Mouse (Mus musculus) left cerebral cortex, postnatal 25 days (tissue): ENCODE measurements at regions not wholly inside any gene's neighbourhood (a gene's known extent, or its start where the extent isn't known, plus 50 kb on each side); places are given as distances from the start of the nearest gene placed in this dataset.

Experiments used
- DNase-seq, 2 experiments: peaks; one replicate each; pipeline ENCODE4 v3.0.0; 2022; ENCODE audit warnings: low spot score in 2 of 2, mixed read lengths in 1 of 2
- intact Hi-C: fragments of 180-260 bp; cut with DNase I; formaldehyde crosslinking; loops from one replicate; pipeline ENCODE4 v1.15.1; 2025

GRCm38 (mm10) chr9:61694206-61694605 lies 220.1 kb downstream of the Rplp1 start:
- DNase-seq, result peak in 1 of 2 experiments; percentile 20
- intact Hi-C loops, result loop anchor here (5.0 to 10.0 kb wide), 4 partner anchors 322 to 799 kb away; partner anchors contain the start of gene Tle3

- intact Hi-C loops, result loop anchor here (5.0 to 10.0 kb wide), 4 partner anchors 318 to 796 kb away; partner anchors contain the start of gene Tle3
- no peak for DNase-seq
Observed at GRCm38 (mm10) chr9:61690786-61691185, 223.6 kb downstream of the Rplp1 start.

GRCm38 (mm10) chr9:61689939-61690338 lies 224.4 kb downstream of the Rplp1 start:
- peak in 1 of 2 experiments; percentile 68 for DNase-seq
- intact Hi-C loops, result loop anchor here (5.0 to 10.0 kb wide), 4 partner anchors 318 to 795 kb away; partner anchors contain the start of gene Tle3

GRCm38 (mm10) chr9:61689516-61689915 lies 224.8 kb downstream of the Rplp1 start:
- no peak for DNase-seq
- intact Hi-C loops, result no loop called here

- intact Hi-C loops, result no loop called here
- DNase-seq, result no peak
Observed at GRCm38 (mm10) chr9:61683557-61683956, 230.8 kb downstream of the Rplp1 start.

- no peak for DNase-seq
- intact Hi-C loops, result no loop called here
Observed at GRCm38 (mm10) chr9:61682744-61683259, 231.5 kb downstream of the Rplp1 start.

GRCm38 (mm10) chr9:61682316-61682715 lies 232.0 kb downstream of the Rplp1 start:
- intact Hi-C loops, result no loop called here
- DNase-seq, result no peak

- intact Hi-C loops, result no loop called here
- no peak for DNase-seq
Observed at GRCm38 (mm10) chr9:61681406-61681805, 232.9 kb downstream of the Rplp1 start.

- DNase-seq, result no peak
- intact Hi-C loops, result no loop called here
Observed at GRCm38 (mm10) chr9:61680911-61681311, 233.4 kb downstream of the Rplp1 start.

- intact Hi-C loops, result loop anchor here (5.0 kb wide), 1 partner anchor 162 kb away; no protein-coding TSS in a partner anchor
- DNase-seq, result no peak
Observed at GRCm38 (mm10) chr9:61679686-61680085, 234.7 kb downstream of the Rplp1 start.

GRCm38 (mm10) chr9:61677603-61678002 lies 236.7 kb downstream of the Rplp1 start:
- no peak for DNase-seq
- intact Hi-C loops, result loop anchor here (1.0 to 5.0 kb wide), 4 partner anchors 37 to 160 kb away; no protein-coding TSS in a partner anchor

GRCm38 (mm10) chr9:61677037-61677436 lies 237.3 kb downstream of the Rplp1 start:
- DNase-seq, result peak; percentile 84 to 97
- intact Hi-C loops, result loop anchor here (1.0 to 5.0 kb wide), 4 partner anchors 38 to 160 kb away; no protein-coding TSS in a partner anchor

- no peak for DNase-seq
- intact Hi-C loops, result loop anchor here (5.0 kb wide), 1 partner anchor 158 kb away; no protein-coding TSS in a partner anchor
Observed at GRCm38 (mm10) chr9:61675366-61675765, 239.0 kb downstream of the Rplp1 start.

GRCm38 (mm10) chr9:61673575-61674203 lies 240.7 kb downstream of the Rplp1 start:
- DNase-seq, result no peak
- intact Hi-C loops, result no loop called here

- no peak for DNase-seq
- intact Hi-C loops, result no loop called here
Observed at GRCm38 (mm10) chr9:61670986-61671385, 243.4 kb downstream of the Rplp1 start.

GRCm38 (mm10) chr9:61669729-61670520 lies 244.4 kb downstream of the Rplp1 start:
- DNase-seq, result peak in 1 of 2 experiments; percentile 52
- intact Hi-C loops, result no loop called here

GRCm38 (mm10) chr9:61668723-61669122 lies 245.6 kb downstream of the Rplp1 start:
- intact Hi-C loops, result no loop called here
- no peak for DNase-seq

- DNase-seq, result no peak
- intact Hi-C loops, result no loop called here
Observed at GRCm38 (mm10) chr9:61668157-61668697, 246.1 kb downstream of the Rplp1 start.

- no peak for DNase-seq
- intact Hi-C loops, result no loop called here
Observed at GRCm38 (mm10) chr9:61667453-61668074, 246.8 kb downstream of the Rplp1 start.
